Mouse (Mus musculus) cerebellum, postnatal 4 days (tissue): Measurements from ENCODE around the gene Inpp5a.

Source experiments
- DNase-seq, 2 experiments: peaks; one replicate each; pipeline ENCODE4 v3.0.0; 2022; ENCODE audit warnings: low spot score in 2 of 2, mixed read lengths in 1 of 2

Inpp5a gene

DNA sequence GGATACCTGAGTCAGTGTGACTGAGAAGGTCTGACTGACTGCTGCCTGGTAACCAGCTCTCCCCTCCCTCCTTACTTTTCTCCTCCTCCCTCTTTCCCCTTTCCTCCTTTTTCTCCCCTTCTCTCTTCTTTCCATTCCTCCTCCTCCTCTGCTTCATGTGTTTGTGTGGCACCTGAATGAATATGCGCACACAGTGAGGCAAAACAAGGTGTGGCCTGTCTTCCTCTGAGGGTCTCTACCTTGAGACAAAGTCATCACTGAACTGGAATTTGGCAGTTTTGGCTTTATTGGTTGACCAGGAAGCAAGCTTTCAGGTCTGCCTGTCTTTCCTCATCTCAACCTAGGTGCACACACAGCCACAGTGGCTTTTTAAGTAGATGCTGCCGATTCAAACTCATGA lies 147.9 kb downstream of the Inpp5a start:
- DNase-seq = no peak

DNA sequence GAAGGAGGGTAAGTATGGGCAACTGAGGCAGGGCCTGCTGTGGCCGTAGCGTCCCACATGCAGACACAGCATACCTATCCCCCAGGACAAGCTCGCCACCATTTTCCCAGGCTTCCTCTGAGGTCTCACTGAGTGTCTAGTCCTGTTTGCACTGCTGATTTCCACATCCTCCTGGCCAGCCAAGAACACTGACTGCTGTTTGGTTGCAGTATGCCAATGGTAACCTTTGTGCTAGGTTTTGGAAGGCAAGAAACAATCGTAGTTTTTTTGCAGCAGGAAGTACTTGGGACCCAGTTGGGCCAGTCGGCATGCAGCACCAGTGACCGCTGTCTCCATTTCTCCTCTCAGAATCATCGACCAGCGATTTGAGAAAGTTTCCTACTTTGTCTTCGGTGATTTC lies 148.9 kb downstream of the Inpp5a start:
- DNase-seq = no peak

DNA sequence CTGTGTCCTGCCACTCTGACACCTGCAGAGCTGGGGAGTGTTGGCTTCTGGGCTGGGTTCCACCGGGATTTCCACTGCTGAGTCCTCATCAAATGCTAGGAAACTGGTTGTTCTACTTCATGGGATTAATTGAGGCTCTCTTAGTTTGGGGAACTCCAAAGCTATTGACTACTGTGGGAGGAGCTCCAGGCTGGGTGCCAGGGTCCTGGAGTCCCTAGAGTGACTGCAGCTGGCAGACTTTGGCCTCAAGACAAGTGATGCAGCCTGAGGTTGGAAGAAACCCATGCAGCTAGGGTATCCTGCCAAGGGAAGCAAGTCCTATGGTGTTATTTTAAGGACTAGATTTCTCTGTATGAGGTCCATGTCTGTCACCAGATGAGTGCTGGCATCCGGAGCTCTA lies 149.6 kb downstream of the Inpp5a start:
- DNase-seq = no peak

DNA sequence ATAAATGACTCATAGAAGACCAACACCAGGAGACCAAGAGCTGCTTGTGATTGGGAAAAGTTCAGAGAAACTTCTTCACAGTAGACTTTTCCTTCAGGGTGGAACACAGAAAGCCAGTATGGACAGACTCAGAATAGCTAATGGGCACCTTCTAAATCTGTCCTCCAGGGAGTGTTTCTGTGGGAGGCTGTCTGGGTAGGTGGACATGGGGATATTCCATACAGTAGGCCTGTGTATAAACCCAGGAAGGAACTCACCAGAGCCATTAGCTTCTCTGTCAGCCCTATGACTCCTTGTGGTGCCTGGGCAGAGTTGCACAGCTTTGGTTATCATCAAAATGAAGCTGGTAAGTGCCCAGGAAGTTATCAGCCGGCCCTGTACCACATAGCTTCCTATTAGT lies 151.7 kb downstream of the Inpp5a start:
- no peak for DNase-seq

DNA sequence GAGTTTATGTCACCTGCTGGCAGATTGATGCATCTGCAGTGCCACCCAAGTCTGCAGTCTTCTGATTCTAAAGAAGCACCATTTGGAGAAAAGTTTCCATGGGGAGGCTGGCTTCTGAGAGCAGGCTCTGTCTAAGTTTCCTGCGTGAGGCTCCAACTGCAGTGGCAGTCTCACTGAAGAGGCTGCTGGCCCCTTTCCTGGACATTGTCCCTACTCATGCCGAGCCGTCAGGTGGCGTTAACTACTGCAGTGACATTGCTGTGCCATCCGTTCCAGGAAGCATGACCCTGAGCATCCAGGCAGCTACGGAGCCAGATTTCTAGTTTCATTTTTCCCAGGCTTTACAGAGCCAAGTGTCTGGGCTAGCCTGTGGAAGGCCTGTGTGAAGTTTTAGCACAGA lies 152.5 kb downstream of the Inpp5a start:
- no peak for DNase-seq

DNA sequence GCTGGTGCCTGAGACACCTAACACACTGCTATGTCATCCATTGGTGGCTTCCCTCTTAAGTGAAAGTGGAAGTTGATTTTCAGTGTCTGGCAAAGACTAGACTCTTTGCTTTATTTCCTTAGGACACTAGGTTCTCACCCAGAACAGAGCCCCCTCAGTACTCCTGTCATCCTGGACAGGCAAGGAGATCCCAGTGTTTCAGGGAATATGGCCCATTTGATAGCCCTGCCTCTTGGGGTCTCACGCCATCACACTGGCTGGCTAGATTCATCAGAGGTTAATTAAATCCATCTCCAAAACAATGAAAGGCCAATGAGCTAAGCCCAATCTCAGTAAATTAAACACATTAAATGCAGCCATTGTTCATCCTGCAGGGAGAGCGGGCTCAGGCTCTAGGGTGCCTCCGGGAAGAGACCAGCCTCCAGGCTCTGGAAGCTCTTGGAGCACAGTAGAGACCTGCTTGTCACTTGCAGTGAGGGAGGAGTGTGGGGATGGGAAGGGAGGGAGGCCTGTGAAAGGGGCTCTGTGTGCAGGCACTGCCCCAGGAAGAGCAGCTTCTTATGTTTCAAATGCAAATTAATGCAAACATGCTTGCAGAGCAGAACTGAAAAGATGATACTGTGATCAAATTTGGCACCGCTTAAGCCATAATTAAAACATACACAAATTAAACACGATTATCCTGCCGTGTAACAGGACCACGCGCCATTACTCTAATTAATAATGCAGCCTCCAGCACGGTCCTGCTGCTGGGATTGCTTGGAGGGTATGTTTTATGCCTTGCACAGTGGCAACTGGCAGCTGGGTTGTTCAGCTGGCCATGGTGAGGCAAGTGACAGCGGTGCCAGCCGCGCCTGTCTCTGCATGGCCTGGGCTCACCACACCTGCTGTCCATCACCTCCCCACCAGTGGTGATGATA lies 156.1 kb downstream of the Inpp5a start:
- no peak for DNase-seq

DNA sequence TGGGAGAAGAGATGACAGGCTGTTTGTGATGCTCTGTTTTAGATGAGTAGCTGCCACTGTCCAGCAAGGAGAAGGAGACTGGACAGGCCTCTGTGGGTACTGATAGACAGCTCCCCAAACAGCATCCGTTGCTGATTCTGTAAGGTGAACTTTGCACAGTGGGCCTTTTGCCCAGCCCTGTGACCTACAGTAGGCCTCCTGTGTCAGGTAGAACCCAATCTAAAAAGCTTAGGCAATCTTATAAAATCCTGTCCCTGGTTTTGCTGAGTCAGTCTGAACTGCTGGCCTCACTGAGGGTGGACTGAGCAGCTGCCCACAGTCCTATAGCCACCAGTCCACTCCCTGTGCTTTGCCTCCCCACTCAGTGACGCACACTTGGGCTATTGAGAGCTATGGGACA lies 158.4 kb downstream of the Inpp5a start:
- DNase-seq = no peak

DNA sequence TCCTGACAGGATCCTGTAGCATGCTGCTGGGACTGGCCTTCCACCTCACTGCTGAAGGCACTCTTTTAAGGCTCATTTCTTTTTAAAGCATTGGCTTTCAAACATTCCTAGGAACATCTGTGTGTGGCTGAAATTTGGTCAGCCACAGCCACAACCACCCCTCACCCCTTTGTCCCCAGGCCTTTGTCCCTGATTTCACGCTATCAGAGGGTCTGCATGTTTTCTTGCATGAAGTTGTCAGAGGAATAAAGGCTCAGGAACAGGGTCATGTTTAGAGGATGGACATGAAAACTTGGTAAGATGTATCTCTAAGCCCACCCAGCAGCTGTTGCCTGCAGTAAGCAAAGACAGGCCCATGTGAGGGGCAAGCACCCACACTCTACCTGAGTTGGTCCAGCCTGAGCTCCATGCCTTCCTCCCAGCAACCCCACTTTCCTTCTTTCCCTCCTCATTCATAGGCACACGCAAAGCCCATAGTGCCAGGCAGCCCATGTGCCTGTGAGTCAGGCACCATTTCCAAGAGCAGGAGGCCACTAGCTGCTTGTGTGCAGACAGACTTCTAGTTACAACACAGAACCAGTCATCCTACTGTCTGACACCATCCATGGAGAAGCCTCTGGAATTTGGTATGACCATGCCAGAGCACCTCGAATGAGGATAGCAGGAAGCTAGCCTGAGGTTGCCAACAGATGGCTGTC lies 161.3 kb downstream of the Inpp5a start:
- DNase-seq = no peak

DNA sequence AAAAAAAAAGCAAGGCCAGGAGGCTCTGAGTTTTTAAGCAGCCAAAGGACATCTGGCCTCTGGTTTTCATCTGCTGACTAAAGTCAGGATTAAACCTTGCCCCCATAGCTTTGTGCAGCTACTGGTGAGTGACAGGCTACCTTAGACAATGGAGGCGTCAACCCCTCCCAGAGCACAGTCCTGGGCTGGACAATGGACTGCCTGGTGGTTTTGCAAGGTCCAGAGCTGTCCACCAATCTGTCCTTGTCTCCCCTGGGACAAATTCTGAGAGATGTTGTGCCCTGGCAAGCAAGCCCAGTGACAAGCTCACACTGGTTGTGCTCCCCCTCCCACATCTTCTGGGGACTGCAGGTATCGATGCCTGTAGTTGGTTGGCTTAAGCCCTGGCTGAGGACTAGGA lies 162.6 kb downstream of the Inpp5a start:
- DNase-seq = no peak

DNA sequence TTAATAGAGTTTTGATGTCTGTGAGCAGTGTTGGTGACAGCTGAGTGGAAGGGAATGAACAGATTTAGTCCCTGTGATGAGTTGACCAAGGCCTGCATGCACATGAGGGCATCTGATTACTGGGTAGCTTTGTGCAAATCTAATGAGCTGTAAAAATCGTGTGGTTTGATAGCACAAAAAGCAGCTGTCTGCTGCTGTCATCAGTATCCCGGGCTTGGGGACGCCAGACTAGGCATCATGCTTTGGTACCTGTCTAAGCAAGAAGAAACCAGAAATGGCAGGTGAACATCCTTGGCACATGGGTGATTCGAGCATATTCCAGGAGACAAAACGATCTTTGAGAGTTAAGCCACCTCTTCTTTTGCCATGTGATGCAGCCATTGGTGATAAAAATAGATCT lies 167.4 kb downstream of the Inpp5a start:
- no peak for DNase-seq

DNA sequence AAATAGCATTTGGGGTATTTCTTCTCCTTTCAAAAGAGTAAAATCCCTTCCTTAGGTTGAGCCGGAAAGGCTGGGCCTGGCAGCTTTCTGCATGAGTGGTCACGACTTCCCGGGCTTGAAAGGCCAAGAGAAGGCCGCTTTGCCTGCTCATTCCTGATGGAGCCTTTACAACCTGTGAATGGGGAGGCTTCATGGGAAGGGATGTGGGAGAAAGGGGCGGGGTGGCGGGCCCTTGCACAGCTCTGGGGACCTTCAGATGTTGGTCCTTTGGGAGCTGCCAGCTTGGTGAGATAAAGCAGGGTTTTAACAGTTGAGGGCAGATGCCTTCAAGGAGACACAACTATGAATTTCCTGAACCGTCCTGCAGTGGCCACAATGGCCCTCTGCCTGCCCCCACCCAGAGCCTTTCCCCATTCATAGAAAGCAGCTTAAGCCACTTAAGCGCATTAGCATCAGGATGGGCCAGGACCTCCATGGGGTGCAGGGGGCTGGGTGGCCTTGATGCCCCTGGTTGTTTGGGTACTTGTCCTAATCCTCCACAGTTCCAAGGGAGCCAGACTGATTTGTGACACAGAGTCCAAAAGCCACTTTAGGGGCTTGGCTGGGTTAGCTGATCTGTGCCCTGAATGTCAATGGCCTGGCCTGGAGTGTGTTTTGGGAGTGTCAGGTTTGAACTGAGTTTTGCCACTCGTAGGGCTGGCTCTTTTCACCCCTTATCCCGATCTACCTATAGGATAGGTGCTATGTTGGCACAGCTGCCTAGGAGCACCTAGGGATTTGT lies 168.0 kb downstream of the Inpp5a start:
- DNase-seq = no peak

DNA sequence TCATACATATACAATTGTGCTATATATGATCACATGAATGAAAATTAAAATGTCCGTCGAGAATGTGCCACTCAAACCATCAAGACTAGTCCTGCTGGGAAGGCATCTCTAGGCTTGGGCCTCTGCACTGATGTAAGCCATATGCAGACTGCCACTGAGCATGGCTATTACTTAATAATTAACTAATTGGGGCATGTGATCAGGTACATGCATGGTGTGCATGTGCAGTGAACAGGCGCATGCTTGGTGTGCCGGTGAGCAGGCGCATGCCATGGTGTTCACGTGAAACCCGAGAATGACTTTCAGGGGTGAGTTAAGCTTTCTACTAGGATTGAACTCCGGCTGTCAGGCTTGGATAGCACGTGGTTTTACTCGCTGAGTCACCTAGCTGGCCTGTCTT lies 170.8 kb downstream of the Inpp5a start:
- no peak for DNase-seq

DNA sequence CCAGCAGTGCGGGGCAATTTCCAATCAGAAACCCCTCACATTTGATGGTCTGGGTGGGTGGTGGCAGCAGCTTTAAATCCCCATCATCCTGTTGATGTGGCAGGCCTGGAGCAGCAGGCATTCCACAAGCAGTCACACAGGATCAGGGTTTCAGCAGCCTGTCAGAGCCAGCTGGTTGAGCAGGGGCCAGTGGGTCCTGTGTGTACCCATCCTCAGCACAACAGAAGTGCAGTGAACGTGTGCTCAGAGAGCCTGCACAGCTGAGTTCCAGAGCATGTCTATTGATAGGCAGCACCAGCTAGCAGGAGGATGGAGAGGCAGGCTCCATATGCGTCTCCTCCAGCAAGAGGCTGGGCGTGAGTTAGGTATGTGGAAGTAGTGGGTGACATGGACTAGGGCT lies 174.5 kb downstream of the Inpp5a start:
- no peak for DNase-seq

DNA sequence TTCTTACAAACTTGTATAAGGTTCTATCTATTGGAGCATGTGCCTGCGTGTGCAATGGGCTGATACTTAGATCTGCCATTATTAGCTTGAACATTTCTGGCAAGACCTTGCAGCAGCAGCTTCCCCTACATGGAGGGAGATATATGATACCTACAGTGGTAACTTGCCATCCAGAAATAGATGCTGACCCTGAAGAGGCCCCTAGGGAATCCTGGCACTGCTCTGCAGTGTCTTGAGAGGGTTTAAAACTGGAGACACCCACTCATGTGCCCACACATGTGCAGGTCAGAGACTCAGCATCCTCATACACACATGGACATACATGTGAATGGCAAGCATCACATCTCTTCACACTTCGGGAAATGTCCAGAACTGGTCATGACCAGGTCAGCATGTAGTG lies 175.3 kb downstream of the Inpp5a start:
- no peak for DNase-seq

DNA sequence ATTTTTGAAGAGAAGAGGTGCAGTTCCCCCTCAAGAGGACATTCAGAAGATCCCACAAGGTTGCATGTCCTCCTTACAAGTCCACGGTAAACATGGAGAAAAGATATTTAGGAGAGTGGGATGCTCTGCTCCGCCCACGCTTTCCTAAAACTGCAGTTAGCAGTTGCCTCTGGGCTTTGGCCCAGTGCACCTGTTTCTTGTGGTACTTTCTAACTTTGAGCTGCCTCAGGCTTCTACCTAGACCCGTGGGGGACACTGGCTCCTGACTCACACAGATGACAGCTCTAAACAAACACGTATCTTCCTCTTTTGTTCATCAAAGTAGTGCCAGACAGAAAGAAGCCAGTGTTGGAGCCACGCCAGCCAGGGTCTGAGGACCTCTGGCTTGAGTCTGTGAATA lies 177.1 kb downstream of the Inpp5a start:
- DNase-seq = no peak

DNA sequence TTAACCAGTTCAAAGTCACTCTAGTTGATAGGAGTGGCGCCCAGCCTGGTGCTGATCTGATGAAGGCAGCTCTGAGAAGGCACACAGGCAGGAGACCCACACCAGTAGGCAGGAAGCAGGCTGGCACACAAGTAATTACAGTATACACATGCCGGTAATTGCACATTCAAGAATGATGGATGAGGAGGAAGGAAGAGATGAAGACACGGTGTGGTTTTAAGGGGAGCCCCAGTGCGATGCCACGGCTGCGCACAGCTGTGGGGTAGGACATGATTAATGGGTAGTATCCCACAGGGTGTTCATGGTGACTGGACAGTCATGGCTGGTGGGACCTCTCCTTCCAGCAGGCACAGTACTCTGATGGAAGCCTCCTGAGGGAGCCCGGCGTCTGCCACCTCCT lies 177.6 kb downstream of the Inpp5a start:
- DNase-seq = no peak

DNA sequence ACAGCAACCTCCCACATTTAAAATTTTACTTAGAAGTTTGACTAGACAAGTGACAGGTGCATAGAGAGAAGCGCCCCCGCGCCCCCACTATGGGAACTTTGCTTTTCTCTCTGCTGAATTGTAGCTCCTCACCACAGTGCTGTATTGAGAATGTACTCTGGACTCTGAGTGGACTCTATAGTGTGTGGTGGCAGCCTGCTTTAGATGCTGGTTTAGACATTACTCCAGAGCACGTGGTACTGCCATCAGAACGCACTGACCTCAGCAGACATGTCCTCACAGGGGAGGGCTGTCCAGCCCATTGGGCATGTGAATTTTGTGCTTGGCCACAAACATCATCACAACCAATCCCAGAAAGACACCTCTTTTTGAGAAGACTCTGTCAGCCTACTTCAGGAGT lies 181.9 kb downstream of the Inpp5a start:
- no peak for DNase-seq

DNA sequence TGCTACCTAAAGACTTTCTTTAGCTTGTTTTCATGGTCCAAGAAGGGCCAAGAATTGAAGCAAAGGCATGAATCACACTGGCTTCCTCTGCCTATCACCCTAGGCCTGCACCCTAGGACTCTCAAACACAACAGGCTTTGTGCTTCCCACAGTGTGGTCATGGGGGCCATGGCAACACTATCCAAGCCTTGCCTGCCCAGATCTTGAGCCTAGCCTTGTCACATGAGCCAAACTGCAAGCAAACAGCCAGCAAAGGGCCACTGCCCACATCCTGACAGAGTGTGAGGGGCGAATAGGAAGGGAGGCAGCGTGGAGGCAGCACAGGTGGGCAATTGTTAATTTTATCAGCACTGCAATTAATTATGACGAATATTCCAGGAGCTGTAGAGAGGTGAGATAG lies 183.8 kb downstream of the Inpp5a start:
- DNase-seq = no peak

DNA sequence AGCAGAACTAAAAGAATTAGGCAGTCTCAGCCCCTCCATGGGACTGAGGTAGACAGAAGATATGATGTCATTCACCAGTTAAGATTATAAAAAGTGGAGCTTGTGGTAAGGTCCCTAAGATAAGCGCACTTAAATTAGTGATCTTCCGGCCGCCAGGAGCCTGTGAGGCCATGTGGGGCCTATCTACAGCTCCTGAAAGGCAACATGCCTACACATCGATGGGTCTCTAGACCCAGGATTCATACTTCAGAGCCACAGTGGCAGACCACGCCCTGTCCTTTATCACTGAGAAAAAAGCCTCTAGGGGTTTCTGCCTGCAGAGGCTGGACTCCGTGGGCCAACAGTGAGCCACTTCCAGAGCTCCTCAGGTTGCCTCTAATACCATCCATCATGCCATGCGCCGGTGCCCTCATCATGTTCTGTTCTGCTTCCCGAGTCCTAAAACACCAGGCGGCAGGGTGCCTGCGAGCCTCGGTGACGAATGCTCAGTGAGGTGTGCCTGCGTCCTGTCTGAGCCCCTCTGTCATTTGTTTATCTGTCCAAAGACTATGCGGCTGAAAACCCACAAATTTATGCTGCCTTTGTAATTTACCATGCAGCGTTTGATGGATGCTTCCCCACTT lies 187.3 kb downstream of the Inpp5a start:
- no peak for DNase-seq

DNA sequence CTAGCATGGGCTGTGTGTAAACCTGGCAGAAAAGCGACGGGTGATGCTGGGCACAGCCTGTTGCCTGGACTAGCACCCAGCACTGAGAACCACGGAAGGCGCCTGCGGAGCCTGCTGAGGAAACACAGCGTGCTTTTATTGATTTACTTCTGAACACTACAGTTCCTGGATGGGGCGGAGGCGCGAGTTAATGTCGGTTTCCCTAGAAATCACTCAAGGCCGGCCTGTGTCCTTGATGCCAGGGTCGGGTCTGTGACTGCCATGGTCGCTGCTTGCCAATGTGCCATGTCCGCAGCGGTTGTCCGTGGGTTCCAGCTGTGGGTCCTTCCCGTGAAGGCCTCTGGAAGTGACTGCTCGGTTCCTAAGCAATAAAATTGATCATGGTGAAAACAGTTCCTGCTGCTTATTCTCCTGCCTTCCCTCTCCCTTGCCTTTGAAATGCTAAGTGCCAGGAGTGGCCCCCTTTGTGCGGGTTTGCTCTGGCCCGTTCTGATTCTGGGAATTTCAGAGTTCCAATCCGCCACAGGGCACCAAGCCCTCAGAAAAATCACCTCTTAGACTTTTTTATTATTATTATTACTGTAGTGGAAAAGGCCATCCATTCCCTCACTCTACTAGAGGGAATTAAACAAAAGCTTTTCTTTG lies 190.5 kb downstream of the Inpp5a start:
- no peak for DNase-seq
